Mouse (Mus musculus) cortical plate, adult 2 months (tissue): ENCODE results near the gene Cdk5rap2.

Experiments used
- CTCF ChIP-seq: fragments of 200-500 bp; IDR thresholded peaks from 2 replicates; pipeline ENCODE4 v1.5.1; 2011; ENCODE audit warnings: mild to moderate bottlenecking, control low read depth, low read length; ENCODE audit not compliant: insufficient read depth; ENCODE audit errors: extremely low read depth
- POLR2A ChIP-seq: fragments of 200-500 bp; IDR thresholded peaks from 2 replicates; pipeline ENCODE4 v1.6.1; 2011; ENCODE audit warnings: mild to moderate bottlenecking, low read length, control low read depth; ENCODE audit not compliant: insufficient read depth; ENCODE audit errors: extremely low read depth

GRCm38 (mm10) chr4:70227667-70228066 lies 182.6 kb downstream of the Cdk5rap2 start:
- TF ChIP-seq POLR2A (no peak), CTCF (no peak)
